Mouse (Mus musculus): ENCODE results near the gene Unc50. TPM values are rescaled to one million over a fixed set of nuclear protein-coding genes. Genes with fewer than 3 reads are reported as not detected.
A peak's percentile ranks its signal among the peaks of the same experiment; 100 is the strongest.

Unc50 gene
- total and polyA plus RNA-seq, 3 experiments = 61.8 to 609 (median 62.3) TPM

DNA sequence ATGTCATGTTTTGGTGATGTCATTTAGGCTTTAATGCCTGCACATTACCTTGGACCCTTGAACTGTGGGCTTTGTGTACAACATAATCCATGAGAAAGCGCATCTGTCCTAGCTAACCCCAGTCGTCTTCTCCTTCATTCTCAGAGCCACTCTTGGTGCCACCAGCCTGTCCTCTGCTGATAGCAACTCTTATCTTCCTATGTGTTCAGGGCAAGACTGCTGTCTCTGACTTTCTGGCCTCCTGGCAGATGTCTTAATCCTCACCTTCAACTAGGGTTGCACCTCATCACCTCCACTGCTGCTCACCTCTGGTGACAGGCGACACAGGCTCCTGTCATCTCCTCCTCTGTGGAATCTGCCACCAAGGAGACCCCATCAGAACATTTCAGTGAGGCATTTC lies 6.5 kb downstream of the Unc50 start:
- H3K4me3 ChIP-seq (ENCODE audit: control insufficient read depth in 1 of 2, insufficient read depth in 1 of 2, low read depth in 2 of 2, low read length in 2 of 2) = no peak overlapping the region
- H3K27ac ChIP-seq (ENCODE audit: control insufficient read depth, low read depth, low read length) = no peak overlapping the region
- H3K27me3 ChIP-seq (ENCODE audit: control insufficient read depth in 1 of 2, insufficient read depth in 2 of 2, low read length in 2 of 2) = no peaks in the 10 kb centered on the region
- no peaks in the 10 kb centered on the region for H3K9me3 ChIP-seq (replicated peaks; ENCODE audit: insufficient read depth, low read length)
- TF ChIP-seq BHLHE40 (IDR thresholded peaks at IDR 0.05; ENCODE audit: borderline replicate concordance, low read depth, low read length) (no peak), ZNF384 (IDR thresholded peaks at IDR 0.05; ENCODE audit: low read depth, low read length) (no peak), MAX (IDR thresholded peaks at IDR 0.05; ENCODE audit: low read length) (no peak), CHD2 (IDR thresholded peaks at IDR 0.05; ENCODE audit: low read length) (no peak), KAT2A (conservative IDR thresholded peaks at IDR 0.05; ENCODE audit: low read depth, low read length) (no peak)
- peaks cover 4 to 13% of the 10 kb centered on the region in 2 experiments for H3K36me3 ChIP-seq (ENCODE audit: control insufficient read depth in 1 of 2, insufficient read depth in 2 of 2, low read length in 2 of 2)
- peaks cover 13% of the 10 kb centered on the region for H3K79me2 ChIP-seq (ENCODE audit: control insufficient read depth, insufficient read depth, low read length, poor library complexity)
- no peak overlapping the region for H3K9ac ChIP-seq (ENCODE audit: control insufficient read depth, low read depth, low read length, poor library complexity, severe bottlenecking)
- DNase-seq (ENCODE audit: low read depth, low spot score) = no peak
- 0 out of 4 replicates have a peak, but pooled peaks cover 0 to 3% of the 10 kb centered on the region in 2 experiments for H3K4me1 ChIP-seq (ENCODE audit: control insufficient read depth in 1 of 2, insufficient read depth in 2 of 2, low read length in 2 of 2)

GRCm38 (mm10) chr1:37442848-37443835 lies 13.2 kb downstream of the Unc50 start:
- H3K4me3 ChIP-seq (ENCODE audit: control insufficient read depth in 1 of 2, insufficient read depth in 1 of 2, low read depth in 2 of 2, low read length in 2 of 2) = no peak overlapping the region
- no peaks in the 10 kb centered on the region; a peak in 2 of 4 replicates for H3K36me3 ChIP-seq (ENCODE audit: control insufficient read depth in 1 of 2, insufficient read depth in 2 of 2, low read length in 2 of 2)
- no peak for DNase-seq (ENCODE audit: low read depth, low spot score)
- no peaks in the 10 kb centered on the region for H3K4me1 ChIP-seq (ENCODE audit: control insufficient read depth in 1 of 2, insufficient read depth in 2 of 2, low read length in 2 of 2)
- no peak overlapping the region for H3K9ac ChIP-seq (ENCODE audit: control insufficient read depth, low read depth, low read length, poor library complexity, severe bottlenecking)
- H3K9me3 ChIP-seq (replicated peaks; ENCODE audit: insufficient read depth, low read length) = no peaks in the 10 kb centered on the region
- no peaks in the 10 kb centered on the region for H3K27me3 ChIP-seq (ENCODE audit: control insufficient read depth in 1 of 2, insufficient read depth in 2 of 2, low read length in 2 of 2)
- 0 out of 2 replicates have a peak overlapping the region, but pooled peaks have one; percentile 18 for H3K27ac ChIP-seq (ENCODE audit: control insufficient read depth, low read depth, low read length)
- no peaks in the 10 kb centered on the region for H3K79me2 ChIP-seq (ENCODE audit: control insufficient read depth, insufficient read depth, low read length, poor library complexity)
- no peak for TF ChIP-seq MYC (IDR thresholded peaks at IDR 0.05; ENCODE audit: low read depth, low read length)
- no peak for TF ChIP-seq GATA1 (IDR thresholded peaks at IDR 0.05; ENCODE audit: low read depth, low read length)
- no peak for TF ChIP-seq ZKSCAN1 (IDR thresholded peaks at IDR 0.05; ENCODE audit: low read depth, low read length)
- no peak for TF ChIP-seq POLR2AphosphoS2 (IDR thresholded peaks at IDR 0.05; ENCODE audit: low read length)
- no peak for TF ChIP-seq CHD1 (IDR thresholded peaks at IDR 0.05; ENCODE audit: low read depth, low read length)
- TF ChIP-seq MAZ (IDR thresholded peaks at IDR 0.05; ENCODE audit: low read depth, low read length) = no peak
- no peak for TF ChIP-seq BHLHE40 (IDR thresholded peaks at IDR 0.05; ENCODE audit: borderline replicate concordance, low read depth, low read length)

DNA sequence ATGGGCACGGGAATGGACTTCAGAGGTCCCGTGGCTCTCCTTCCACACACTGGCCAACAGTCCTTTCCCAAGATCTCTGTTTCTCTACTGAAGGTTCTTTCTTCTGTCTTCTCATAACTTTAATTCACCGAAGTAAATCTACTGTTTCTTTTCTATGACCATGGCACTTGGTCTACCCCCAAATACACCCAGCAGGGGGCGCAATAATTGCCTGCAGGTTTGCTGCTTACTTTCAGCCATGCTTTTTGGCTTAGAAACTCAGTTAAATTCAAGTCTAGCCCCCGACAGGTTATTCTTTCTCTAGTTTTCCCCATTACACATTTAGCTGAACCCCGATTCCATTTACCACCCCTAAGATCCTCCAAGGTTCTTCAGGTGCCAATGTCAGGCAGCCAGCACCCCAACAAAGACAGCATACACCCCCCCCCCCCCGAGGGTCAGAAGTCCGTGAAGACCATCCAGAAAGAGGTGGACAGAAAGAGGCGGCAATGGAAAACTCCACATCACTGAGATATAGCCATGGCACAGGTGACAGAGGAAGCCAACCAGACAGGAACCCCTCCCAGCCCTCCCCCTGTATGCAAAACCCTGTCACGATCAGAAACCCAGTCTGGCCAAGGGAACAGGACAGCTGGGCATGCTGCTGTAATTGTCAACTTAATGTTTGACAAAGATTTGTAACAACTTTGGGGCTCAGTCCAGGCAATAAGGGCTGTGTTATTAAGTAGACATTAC lies 18.6 kb downstream of the Unc50 start:
- peak; percentile 71 for DNase-seq (ENCODE audit: low read depth, low spot score)
- H3K36me3 ChIP-seq (ENCODE audit: control insufficient read depth in 1 of 2, insufficient read depth in 2 of 2, low read length in 2 of 2) = no peaks in the 10 kb centered on the region
- TF ChIP-seq POLR2AphosphoS2 (IDR thresholded peaks at IDR 0.05; ENCODE audit: low read length) (no peak), NRF1 (IDR thresholded peaks at IDR 0.05; ENCODE audit: insufficient read depth, low read depth, low read length, poor library complexity, severe bottlenecking) (no peak), GABPA (IDR thresholded peaks at IDR 0.05; ENCODE audit: low read depth, low read length) (no peak), ETS1 (IDR thresholded peaks at IDR 0.05; ENCODE audit: low read depth, low read length) (no peak), CTCF (IDR thresholded peaks at IDR 0.05 in 2 of 3, conservative IDR thresholded peaks at IDR 0.05 in 1 of 3; ENCODE audit: control insufficient read depth in 1 of 3, insufficient read depth in 1 of 3, low read depth in 2 of 3, low read length in 3 of 3, poor library complexity in 1 of 3, severe bottlenecking in 1 of 3) (peak; percentile 71 to 89 (median 81)), ZMIZ1 (IDR thresholded peaks at IDR 0.05; ENCODE audit: low read depth, low read length) (no peak), USF2 (IDR thresholded peaks at IDR 0.05; ENCODE audit: borderline replicate concordance in 1 of 2, insufficient read depth in 1 of 2, low read depth in 1 of 2, low read length in 2 of 2) (no peak), ZKSCAN1 (IDR thresholded peaks at IDR 0.05; ENCODE audit: low read depth, low read length) (no peak), ZC3H11A (IDR thresholded peaks at IDR 0.05; ENCODE audit: low read depth, low read length) (peak; percentile 71), CHD2 (IDR thresholded peaks at IDR 0.05; ENCODE audit: low read length) (no peak), KAT2A (conservative IDR thresholded peaks at IDR 0.05; ENCODE audit: low read depth, low read length) (no peak), RAD21 (IDR thresholded peaks at IDR 0.05; ENCODE audit: low read depth, low read length) (peak; percentile 73), MYB (IDR thresholded peaks at IDR 0.05; ENCODE audit: low read depth, low read length) (no peak), SMC3 (IDR thresholded peaks at IDR 0.05; ENCODE audit: low read depth, low read length) (peak; percentile 97), TAL1 (IDR thresholded peaks at IDR 0.05; ENCODE audit: low read length) (no peak)

More for the DNA sequence above, 18.6 kb downstream of the Unc50 start:
- H3K27me3 ChIP-seq (ENCODE audit: control insufficient read depth in 1 of 2, insufficient read depth in 2 of 2, low read length in 2 of 2) = no peaks in the 10 kb centered on the region
- H3K9me3 ChIP-seq (replicated peaks; ENCODE audit: insufficient read depth, low read length) = no peaks in the 10 kb centered on the region
- H3K4me3 ChIP-seq (ENCODE audit: control insufficient read depth in 1 of 2, insufficient read depth in 1 of 2, low read depth in 2 of 2, low read length in 2 of 2) = no peak overlapping the region
- no peak overlapping the region for H3K9ac ChIP-seq (ENCODE audit: control insufficient read depth, low read depth, low read length, poor library complexity, severe bottlenecking)
- H3K79me2 ChIP-seq (ENCODE audit: control insufficient read depth, insufficient read depth, low read length, poor library complexity) = no peaks in the 10 kb centered on the region
- no peak overlapping the region for H3K27ac ChIP-seq (ENCODE audit: control insufficient read depth, low read depth, low read length)
- no peaks in the 10 kb centered on the region for H3K4me1 ChIP-seq (ENCODE audit: control insufficient read depth in 1 of 2, insufficient read depth in 2 of 2, low read length in 2 of 2)

All from MEL (cell line).